Mouse (Mus musculus): ENCODE data around the gene Galns.

The Galns gene

DNA sequence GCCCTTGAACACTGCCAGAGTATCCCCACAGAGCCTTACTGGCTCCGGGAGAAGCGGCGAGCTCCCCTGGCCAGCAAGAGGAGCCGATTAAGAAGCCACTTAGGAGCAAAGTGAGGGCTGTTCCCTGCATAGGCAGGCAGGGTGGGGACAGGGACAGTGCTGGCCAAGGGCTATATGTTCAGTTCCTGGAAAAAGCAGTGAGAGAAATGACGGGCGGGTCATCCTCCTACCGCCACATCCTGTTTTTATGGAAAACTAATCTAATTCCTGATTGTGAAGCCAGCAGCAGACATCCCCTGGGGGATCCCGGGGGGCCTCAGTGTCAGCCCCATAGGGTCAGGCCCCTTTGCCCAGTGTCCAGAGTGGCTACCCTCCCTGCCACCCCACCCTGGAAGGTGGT lies 80.0 kb downstream of the Galns start:
- DNase-seq: no peak

DNA sequence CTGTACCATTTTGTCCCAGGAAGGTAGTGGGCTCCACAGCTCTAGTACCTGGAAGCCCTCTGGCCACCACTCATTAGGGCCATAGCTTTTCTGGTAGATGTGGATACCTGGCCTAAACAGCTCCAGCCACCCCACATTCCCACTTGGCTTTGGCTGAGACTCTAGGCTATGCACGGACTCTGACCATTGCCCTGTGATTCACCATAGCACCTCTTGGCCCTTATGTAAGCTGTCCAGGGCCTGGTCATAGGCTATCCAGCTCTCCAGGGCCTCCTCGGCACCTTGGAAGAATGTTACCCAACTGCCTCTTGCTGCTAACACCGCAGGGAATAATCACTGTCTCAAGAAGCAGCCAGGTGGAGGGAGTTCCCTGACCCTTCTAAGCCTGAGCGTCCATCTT lies 82.1 kb downstream of the Galns start:
- DNase-seq: no peak
